Mouse (Mus musculus) bone marrow macrophage, adult 2 months (primary cell): ENCODE data around the gene Amdhd2. TPM values are rescaled to one million over a fixed set of nuclear protein-coding genes. Genes with fewer than 3 reads are reported as not detected.

Experiments
- H3K27ac ChIP-seq: 2 replicates; pipeline ENCODE4 v1.5.1; 2012; ENCODE audit warnings: low read depth, low read length; ENCODE audit not compliant: insufficient read depth
- H3K4me1 ChIP-seq: 2 replicates; pipeline ENCODE4 v1.6.1; 2012; ENCODE audit warnings: low read length; ENCODE audit not compliant: control insufficient read depth, insufficient read depth
- H3K4me3 ChIP-seq: 2 replicates; pipeline ENCODE4 v1.5.1; 2012; ENCODE audit warnings: mild to moderate bottlenecking, low read length, moderate library complexity; ENCODE audit not compliant: insufficient read depth
- CTCF ChIP-seq: IDR thresholded peaks from 2 replicates; pipeline ENCODE4 v1.5.1; 2012; ENCODE audit warnings: low read depth, mild to moderate bottlenecking, low read length, moderate library complexity
- POLR2A ChIP-seq: IDR thresholded peaks from 2 replicates; pipeline ENCODE4 v1.6.1; 2012; ENCODE audit warnings: mild to moderate bottlenecking, low read depth, low read length, borderline replicate concordance
- polyA plus RNA-seq: library from polyadenylated mRNA; stranded (reverse); fragments of >200 nt; gene quantifications from 2 replicates; pipeline ENCODE4 v1.2.4, GENCODE M21; 2012; ENCODE audit not compliant: missing spikeins, insufficient read depth, insufficient read length

Amdhd2 gene
- polyA plus RNA-seq, 1 experiment, result 89.6 TPM

GRCm38 (mm10) chr17:24111256-24111655 lies 52.3 kb downstream of the Amdhd2 start:
- Histone ChIP-seq H3K27ac (no peak overlapping the region), H3K4me1 (peaks cover 6% of the 10 kb centered on the region; the same call in 1 of the 2 replicates), H3K4me3 (no peak overlapping the region)
- no peak for TF ChIP-seq POLR2A
- TF ChIP-seq CTCF, result no peak

GRCm38 (mm10) chr17:24108896-24109295 lies 54.7 kb downstream of the Amdhd2 start:
- no peak overlapping the region for H3K27ac ChIP-seq
- H3K4me1 ChIP-seq, result peaks cover 5% of the 10 kb centered on the region; the same call in 1 of the 2 replicates
- H3K4me3 ChIP-seq, result no peak overlapping the region
- TF ChIP-seq POLR2A, result no peak
- TF ChIP-seq CTCF, result no peak

Other genes starting within 250 kb of the Amdhd2 start
- not detected in 2 replicates for gene Dcpp3, start 246.3 kb downstream of the Amdhd2 start, polyA plus RNA-seq
- not detected in 2 replicates for gene Sbp, start 222.1 kb downstream of the Amdhd2 start, polyA plus RNA-seq
- gene Sbpl, start 208.5 kb downstream of the Amdhd2 start, polyA plus RNA-seq, result not detected in 2 replicates
- gene Prss30, start 183.2 kb downstream of the Amdhd2 start, polyA plus RNA-seq, result 0.44 and 1.7 TPM in 2 replicates
- gene Prss22, start 165.7 kb downstream of the Amdhd2 start, polyA plus RNA-seq, result not detected in 2 replicates
- gene Prss27, start 125.6 kb downstream of the Amdhd2 start, polyA plus RNA-seq, result not detected in 2 replicates
- 13.1 and 15.9 TPM in 2 replicates for gene Kctd5, start 90.3 kb downstream of the Amdhd2 start, polyA plus RNA-seq
- 32.9 and 39.6 TPM in 2 replicates for gene Pdpk1, start 12.8 kb downstream of the Amdhd2 start, polyA plus RNA-seq
- gene Atp6v0c, start 5.9 kb upstream of the Amdhd2 start, polyA plus RNA-seq, result 1,159 and 1,346 TPM in 2 replicates
- gene Tbc1d24, start 41.8 kb upstream of the Amdhd2 start, polyA plus RNA-seq, result 23.0 and 24.0 TPM in 2 replicates
- 0.47 TPM in 1 of 2 replicates, not detected in the other for gene Ntn3, start 45.8 kb upstream of the Amdhd2 start, polyA plus RNA-seq
- gene Tedc2, start 57.1 kb upstream of the Amdhd2 start, polyA plus RNA-seq, result 7.7 and 8.5 TPM in 2 replicates
- 25.8 and 33.4 TPM in 2 replicates for gene Ccnf, start 87.7 kb upstream of the Amdhd2 start, polyA plus RNA-seq
- 0.40 TPM in 1 of 2 replicates, not detected in the other for gene Abca17, start 187.3 kb upstream of the Amdhd2 start, polyA plus RNA-seq
- 41.7 and 49.0 TPM in 2 replicates for gene Abca3, start 188.2 kb upstream of the Amdhd2 start, polyA plus RNA-seq